Mouse (Mus musculus) liver, embryonic 11.5 days (tissue): Measurements from ENCODE around the gene Actbl2. TPM values are rescaled to one million over a fixed set of nuclear protein-coding genes. Genes with fewer than 3 reads are reported as not detected.

Experiments used
- ATAC-seq: fragments of 200-750 bp; cut with Nextera tagmentation; replicated peaks from 2 replicates; pipeline ENCODE4 v1.8.0; 2017; ENCODE audit warnings: moderate number of reproducible peaks, mild to moderate bottlenecking, moderate TSS enrichment, moderate library complexity; ENCODE audit not compliant: low FRiP score
- DNase-seq: peaks from one replicate; pipeline ENCODE4 v3.0.0-alpha.2; 2017; ENCODE audit warnings: low spot score
- H3K27ac ChIP-seq: fragments of 300-500 bp; sonication (generic); 2 replicates; pipeline ENCODE4 v1.5.1; 2014; ENCODE audit warnings: mild to moderate bottlenecking, low read depth, low read length, control low read depth
- H3K27me3 ChIP-seq: fragments of 300-500 bp; sonication (generic); replicated peaks from 2 replicates; pipeline ENCODE4 v1.6.1; 2014; ENCODE audit warnings: low read length, mixed read lengths; ENCODE audit not compliant: control insufficient read depth, insufficient read depth
- H3K36me3 ChIP-seq: fragments of 300-500 bp; sonication (generic); 2 replicates; pipeline ENCODE4 v1.6.1; 2014; ENCODE audit warnings: mild to moderate bottlenecking, low read length, moderate library complexity, mixed read lengths; ENCODE audit not compliant: control insufficient read depth, insufficient read depth
- H3K4me1 ChIP-seq: fragments of 300-500 bp; sonication (generic); replicated peaks from 2 replicates; pipeline ENCODE4 v1.6.1; 2014; ENCODE audit warnings: low read length, mixed read lengths; ENCODE audit not compliant: control insufficient read depth, insufficient read depth
- H3K4me2 ChIP-seq: fragments of 300-500 bp; sonication (generic); 2 replicates; pipeline ENCODE4 v1.6.1; 2014; ENCODE audit warnings: mild to moderate bottlenecking, control low read depth, moderate library complexity
- H3K4me3 ChIP-seq: fragments of 300-500 bp; sonication (generic); 2 replicates; pipeline ENCODE4 v1.5.1; 2014; ENCODE audit warnings: low read depth, low read length, control low read depth
- H3K9ac ChIP-seq: fragments of 300-500 bp; sonication (generic); 2 replicates; pipeline ENCODE4 v1.6.1; 2014; ENCODE audit warnings: low read depth, low read length, control low read depth
- H3K9me3 ChIP-seq: fragments of 300-500 bp; sonication (generic); 2 replicates; pipeline ENCODE4 v1.6.1; 2016; ENCODE audit warnings: low read length, inconsistent platforms, mixed read lengths; ENCODE audit not compliant: control insufficient read depth
- WGBS: fragments of 180-500 bp; shearing (Covaris S2); extraction: QIAGEN DNeasy Blood & Tissue Kit; methylation state at CpG from one replicate; pipeline ENCODE4 v1.1.7; 2014; 5-methylcytosine and 5-hydroxymethylcytosine counted together
- polyA plus RNA-seq: library from polyadenylated mRNA; unstranded; fragments of >200 nt; fragmentation: Nextera tagmentation; extraction: Ambion mirVana; gene quantifications from 2 replicates; pipeline ENCODE4 v1.2.1, GENCODE M21; 2014

Gene Actbl2
- polyA plus RNA-seq, 1 experiment from 2014 or later = not detected

- H3K27ac ChIP-seq = no peak overlapping the region
- no peak overlapping the region for H3K9ac ChIP-seq
- no peak overlapping the region for H3K4me3 ChIP-seq
- 0 out of 2 replicates have a peak, but pooled peaks cover 3% of the 10 kb centered on the region for H3K4me1 ChIP-seq
- no peaks in the 10 kb centered on the region for H3K9me3 ChIP-seq
- H3K36me3 ChIP-seq = no peaks in the 10 kb centered on the region
- DNase-seq (no peak), ATAC-seq (no peak)
- no peaks in the 10 kb centered on the region for H3K27me3 ChIP-seq
- H3K4me2 ChIP-seq = no peak overlapping the region
- 75% methylated on average over 1 of the region's 1 CpGs for WGBS
These were observed 17.5 kb upstream of the Actbl2 start for GRCm38 (mm10) chr13:111237296-111237695.

- ATAC-seq (peak; percentile 31; the same call in 1 of the 2 replicates), DNase-seq (no peak)
- WGBS = 46% methylated on average over 3 of the region's 3 CpGs
- Histone ChIP-seq H3K27me3 (no peaks in the 10 kb centered on the region), H3K4me3 (no peak overlapping the region), H3K9ac (no peak overlapping the region), H3K9me3 (no peaks in the 10 kb centered on the region), H3K4me1 (0 out of 2 replicates have a peak, but pooled peaks cover 3% of the 10 kb centered on the region), H3K27ac (no peak overlapping the region), H3K36me3 (no peaks in the 10 kb centered on the region), H3K4me2 (no peak overlapping the region)
These were observed 16.8 kb upstream of the Actbl2 start for GRCm38 (mm10) chr13:111237865-111238465.

GRCm38 (mm10) chr13:111251106-111251505, 3.7 kb upstream of the Actbl2 start:
- Histone ChIP-seq H3K9me3 (no peaks in the 10 kb centered on the region), H3K27me3 (no peaks in the 10 kb centered on the region), H3K36me3 (no peaks in the 10 kb centered on the region), H3K4me3 (no peak overlapping the region), H3K27ac (no peak overlapping the region), H3K4me2 (no peak overlapping the region), H3K4me1 (no peaks in the 10 kb centered on the region), H3K9ac (no peak overlapping the region)
- no peak for ATAC-seq
- DNase-seq = no peak
- WGBS = 65% methylated on average over 5 of the region's 5 CpGs

DNA sequence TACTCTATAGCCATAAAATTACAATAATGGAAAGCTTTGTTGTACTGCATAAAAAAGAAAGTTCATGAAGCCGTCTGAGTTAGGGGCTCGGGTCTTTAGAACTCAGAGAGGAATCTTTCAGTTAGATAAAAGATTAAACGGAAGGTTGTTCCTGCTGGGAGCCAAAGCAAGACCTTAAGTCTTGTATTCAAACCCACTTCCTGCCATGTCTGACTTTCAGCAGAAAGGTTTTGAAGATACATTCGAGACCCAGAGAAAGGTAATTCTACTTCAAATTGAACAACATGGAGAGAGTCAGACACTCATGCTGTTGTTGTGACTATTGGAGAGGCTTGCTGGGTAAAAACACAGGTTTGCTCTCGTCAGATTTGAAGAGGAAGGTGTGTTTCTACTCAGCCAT, 3.0 kb upstream of the Actbl2 start:
- H3K4me3 ChIP-seq = no peak overlapping the region
- no peak overlapping the region for H3K9ac ChIP-seq
- H3K4me2 ChIP-seq = no peak overlapping the region
- no peaks in the 10 kb centered on the region for H3K27me3 ChIP-seq
- no peak overlapping the region for H3K27ac ChIP-seq
- H3K4me1 ChIP-seq = no peaks in the 10 kb centered on the region
- H3K36me3 ChIP-seq = no peaks in the 10 kb centered on the region
- ATAC-seq = no peak
- no peak for DNase-seq
- H3K9me3 ChIP-seq = no peaks in the 10 kb centered on the region
- 45% methylated on average over 5 of the region's 5 CpGs for WGBS

- 51% methylated on average over 4 of the region's 4 CpGs for WGBS
- Histone ChIP-seq H3K9me3 (no peaks in the 10 kb centered on the region), H3K4me2 (no peak overlapping the region), H3K9ac (no peak overlapping the region), H3K4me3 (no peak overlapping the region), H3K27me3 (no peaks in the 10 kb centered on the region), H3K4me1 (no peaks in the 10 kb centered on the region), H3K36me3 (no peaks in the 10 kb centered on the region), H3K27ac (no peak overlapping the region)
- ATAC-seq = no peak
- DNase-seq = no peak
These were observed 3.2 kb downstream of the Actbl2 start for GRCm38 (mm10) chr13:111258016-111258415.

GRCm38 (mm10) chr13:111258424-111259092, 3.7 kb downstream of the Actbl2 start:
- H3K36me3 ChIP-seq = no peaks in the 10 kb centered on the region
- WGBS = 82% methylated on average over 11 of the region's 11 CpGs
- no peak overlapping the region for H3K27ac ChIP-seq
- DNase-seq = no peak
- H3K4me3 ChIP-seq = no peak overlapping the region
- H3K4me1 ChIP-seq = no peaks in the 10 kb centered on the region
- no peak overlapping the region for H3K4me2 ChIP-seq
- ATAC-seq = no peak
- no peak overlapping the region for H3K9ac ChIP-seq
- no peaks in the 10 kb centered on the region for H3K9me3 ChIP-seq
- H3K27me3 ChIP-seq = no peaks in the 10 kb centered on the region

DNA sequence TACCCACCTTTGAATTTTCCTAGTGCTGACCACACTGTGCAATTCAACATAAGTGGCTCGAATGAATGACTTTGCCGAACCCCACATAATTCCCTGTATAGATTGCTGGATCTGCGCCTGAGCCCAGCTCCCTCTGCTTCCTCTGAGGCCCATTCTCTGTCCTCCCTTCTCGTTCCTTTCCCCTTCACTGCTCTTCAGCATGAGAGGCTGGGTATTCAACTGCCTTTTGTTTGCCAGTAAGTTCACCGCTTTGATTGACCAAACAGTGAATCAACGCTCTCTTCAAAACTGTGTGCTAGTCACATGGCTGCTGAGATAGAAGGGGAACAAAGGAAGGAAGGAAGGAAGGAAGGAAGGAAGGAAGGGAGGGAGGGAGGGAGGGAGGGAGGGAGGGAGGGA, 4.3 kb downstream of the Actbl2 start:
- H3K4me3 ChIP-seq = no peak overlapping the region
- DNase-seq (no peak), ATAC-seq (no peak)
- H3K4me2 ChIP-seq = no peak overlapping the region
- no peaks in the 10 kb centered on the region for H3K9me3 ChIP-seq
- H3K27me3 ChIP-seq = no peaks in the 10 kb centered on the region
- H3K27ac ChIP-seq = no peak overlapping the region
- no peak overlapping the region for H3K9ac ChIP-seq
- H3K4me1 ChIP-seq = no peaks in the 10 kb centered on the region
- 77% methylated on average over 6 of the region's 6 CpGs for WGBS
- no peaks in the 10 kb centered on the region for H3K36me3 ChIP-seq

GRCm38 (mm10) chr13:111259711-111260110, 4.9 kb downstream of the Actbl2 start:
- no peak for DNase-seq
- Histone ChIP-seq H3K4me1 (no peaks in the 10 kb centered on the region), H3K9ac (no peak overlapping the region), H3K36me3 (no peaks in the 10 kb centered on the region), H3K9me3 (no peaks in the 10 kb centered on the region), H3K27ac (no peak overlapping the region), H3K4me3 (no peak overlapping the region), H3K4me2 (no peak overlapping the region), H3K27me3 (no peaks in the 10 kb centered on the region)
- ATAC-seq = no peak
- 75% methylated on average over 7 of the region's 7 CpGs for WGBS

DNA sequence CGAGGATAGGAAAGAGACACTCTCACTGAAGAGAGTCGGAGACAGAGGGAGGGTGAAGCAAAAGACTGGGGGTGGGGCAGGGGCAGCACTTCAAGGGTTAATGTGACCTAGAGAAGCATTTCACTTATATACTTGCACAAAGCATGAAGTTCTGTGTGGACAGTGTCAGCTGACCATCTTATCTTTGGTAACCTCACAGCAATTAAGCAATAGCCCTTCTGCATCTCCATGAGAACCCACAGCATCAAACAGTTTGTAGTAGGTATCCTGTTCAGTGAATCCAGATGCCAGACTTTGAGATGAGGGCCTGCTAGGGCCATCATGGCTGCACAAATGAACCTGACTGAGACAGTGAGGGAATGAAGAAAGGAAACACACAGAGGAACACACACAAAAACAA, 8.4 kb downstream of the Actbl2 start:
- no peak for DNase-seq

More for the DNA sequence above, 8.4 kb downstream of the Actbl2 start:
- H3K9me3 ChIP-seq = no peaks in the 10 kb centered on the region
- H3K4me2 ChIP-seq = no peak overlapping the region
- H3K36me3 ChIP-seq = no peaks in the 10 kb centered on the region
- no peak for ATAC-seq
- no peak overlapping the region for H3K27ac ChIP-seq
- H3K27me3 ChIP-seq = no peaks in the 10 kb centered on the region
- H3K4me3 ChIP-seq = no peak overlapping the region
- H3K9ac ChIP-seq = no peak overlapping the region
- 67% methylated on average over 2 of the region's 2 CpGs for WGBS
- H3K4me1 ChIP-seq = no peaks in the 10 kb centered on the region
